Mouse (Mus musculus): ENCODE measurements around the gene Hspa1b. TPM values are rescaled to one million over a fixed set of nuclear protein-coding genes. Genes with fewer than 3 reads are reported as not detected.
A peak's percentile ranks its signal among the peaks of the same experiment; 100 is the strongest.
"Not testable (repeated sequence)": the region's sequence is repeated elsewhere in the genome, so short reads cannot be mapped to it uniquely, and the experiment has no call there.

Hspa1b gene
- polyA plus RNA-seq, 1 experiment from 2014 or later = 0.17 TPM

- H3K36me3 ChIP-seq (ENCODE audit: control insufficient read depth, insufficient read depth, low read length) = peaks cover 25% of the 10 kb centered on the region
- H3K27ac ChIP-seq (replicated peaks; ENCODE audit: low read depth, low read length); H3K9ac ChIP-seq (replicated peaks; ENCODE audit: low read length); H3K4me2 ChIP-seq (ENCODE audit: low read length); H3K4me3 ChIP-seq (replicated peaks; ENCODE audit: low read depth, low read length); H3K27me3 ChIP-seq (ENCODE audit: control insufficient read depth, insufficient read depth, low read length); ATAC-seq (ENCODE audit: low FRiP score, low TSS enrichment); H3K9me3 ChIP-seq (ENCODE audit: control insufficient read depth, low read length): not testable (repeated sequence)
- H3K4me1 ChIP-seq (ENCODE audit: control insufficient read depth, insufficient read depth, low read length) = peaks cover 12% of the 10 kb centered on the region
- WGBS = 60% methylated on average over 9 of the region's 9 CpGs
- DNase-seq = peak; percentile 7
These were observed 10.1 kb downstream of the Hspa1b start for GRCm38 (mm10) chr17:34948721-34949552.

- H3K36me3 ChIP-seq (ENCODE audit: control insufficient read depth, insufficient read depth, low read length) = peaks cover 25% of the 10 kb centered on the region
- H3K27ac ChIP-seq (replicated peaks; ENCODE audit: low read depth, low read length) = no peak overlapping the region
- no peaks in the 10 kb centered on the region for H3K9me3 ChIP-seq (ENCODE audit: control insufficient read depth, low read length)
- no peaks in the 10 kb centered on the region for H3K27me3 ChIP-seq (ENCODE audit: control insufficient read depth, insufficient read depth, low read length)
- H3K4me3 ChIP-seq (replicated peaks; ENCODE audit: low read depth, low read length) = no peak overlapping the region
- peaks cover 12% of the 10 kb centered on the region for H3K4me1 ChIP-seq (ENCODE audit: control insufficient read depth, insufficient read depth, low read length)
- WGBS = 30% methylated on average over 8 of the region's 8 CpGs
- ATAC-seq (ENCODE audit: low FRiP score, low TSS enrichment) = no peak
- DNase-seq = peak; percentile 61
- H3K4me2 ChIP-seq (ENCODE audit: low read length) = no peak overlapping the region
- H3K9ac ChIP-seq (replicated peaks; ENCODE audit: low read length) = no peak overlapping the region
These were observed 11.4 kb downstream of the Hspa1b start for GRCm38 (mm10) chr17:34947606-34948005.

- Histone ChIP-seq H3K4me1 (ENCODE audit: control insufficient read depth, insufficient read depth, low read length) (peaks cover 15% of the 10 kb centered on the region), H3K27me3 (ENCODE audit: control insufficient read depth, insufficient read depth, low read length) (no peaks in the 10 kb centered on the region), H3K9ac (replicated peaks; ENCODE audit: low read length) (no peak overlapping the region), H3K9me3 (ENCODE audit: control insufficient read depth, low read length) (no peaks in the 10 kb centered on the region), H3K4me2 (ENCODE audit: low read length) (no peak overlapping the region), H3K36me3 (ENCODE audit: control insufficient read depth, insufficient read depth, low read length) (peaks cover 25% of the 10 kb centered on the region), H3K27ac (replicated peaks; ENCODE audit: low read depth, low read length) (no peak overlapping the region), H3K4me3 (replicated peaks; ENCODE audit: low read depth, low read length) (no peak overlapping the region)
- ATAC-seq (ENCODE audit: low FRiP score, low TSS enrichment) (no peak), DNase-seq (no peak)
- WGBS = 91% methylated on average over 5 of the region's 5 CpGs
These were observed 12.4 kb downstream of the Hspa1b start for GRCm38 (mm10) chr17:34946486-34947140.

- no peaks in the 10 kb centered on the region for H3K27me3 ChIP-seq (ENCODE audit: control insufficient read depth, insufficient read depth, low read length)
- no peak overlapping the region for H3K9ac ChIP-seq (replicated peaks; ENCODE audit: low read length)
- H3K4me1 ChIP-seq (ENCODE audit: control insufficient read depth, insufficient read depth, low read length) = 0 out of 2 replicates have a peak, but pooled peaks cover 4% of the 10 kb centered on the region
- peaks cover 9% of the 10 kb centered on the region for H3K36me3 ChIP-seq (ENCODE audit: control insufficient read depth, insufficient read depth, low read length)
- ATAC-seq (ENCODE audit: low FRiP score, low TSS enrichment) = no peak
- H3K4me3 ChIP-seq (replicated peaks; ENCODE audit: low read depth, low read length) = no peak overlapping the region
- no peak for DNase-seq
- H3K9me3 ChIP-seq (ENCODE audit: control insufficient read depth, low read length) = no peaks in the 10 kb centered on the region
- no peak overlapping the region for H3K27ac ChIP-seq (replicated peaks; ENCODE audit: low read depth, low read length)
- no peak overlapping the region for H3K4me2 ChIP-seq (ENCODE audit: low read length)
These were observed 14.7 kb downstream of the Hspa1b start for GRCm38 (mm10) chr17:34944362-34944761.

GRCm38 (mm10) chr17:34943128-34943815 lies 15.8 kb downstream of the Hspa1b start:
- H3K27ac ChIP-seq (replicated peaks; ENCODE audit: low read depth, low read length) = no peak overlapping the region
- WGBS = 87% methylated on average over 4 of the region's 4 CpGs
- no peak overlapping the region for H3K4me2 ChIP-seq (ENCODE audit: low read length)
- H3K27me3 ChIP-seq (ENCODE audit: control insufficient read depth, insufficient read depth, low read length) = no peaks in the 10 kb centered on the region
- 0 out of 2 replicates have a peak, but pooled peaks cover 4% of the 10 kb centered on the region for H3K4me1 ChIP-seq (ENCODE audit: control insufficient read depth, insufficient read depth, low read length)
- H3K36me3 ChIP-seq (ENCODE audit: control insufficient read depth, insufficient read depth, low read length) = 0 out of 2 replicates have a peak, but pooled peaks cover 1% of the 10 kb centered on the region
- DNase-seq (no peak), ATAC-seq (ENCODE audit: low FRiP score, low TSS enrichment) (no peak)
- no peaks in the 10 kb centered on the region for H3K9me3 ChIP-seq (ENCODE audit: control insufficient read depth, low read length)
- no peak overlapping the region for H3K4me3 ChIP-seq (replicated peaks; ENCODE audit: low read depth, low read length)
- H3K9ac ChIP-seq (replicated peaks; ENCODE audit: low read length) = no peak overlapping the region

- H3K36me3 ChIP-seq (ENCODE audit: control insufficient read depth, insufficient read depth, low read length) = no peaks in the 10 kb centered on the region
- H3K4me1 ChIP-seq (ENCODE audit: control insufficient read depth, insufficient read depth, low read length) = 0 out of 2 replicates have a peak, but pooled peaks cover 4% of the 10 kb centered on the region
- 5% methylated on average over 15 of the region's 15 CpGs for WGBS
- H3K27me3 ChIP-seq (ENCODE audit: control insufficient read depth, insufficient read depth, low read length) = no peaks in the 10 kb centered on the region
- H3K4me2 ChIP-seq (ENCODE audit: low read length) = peak overlapping the region; percentile 33
- H3K27ac ChIP-seq (replicated peaks; ENCODE audit: low read depth, low read length) = peak overlapping the region; percentile 55; the same call in 1 of the 2 replicates
- H3K9ac ChIP-seq (replicated peaks; ENCODE audit: low read length) = 0 out of 2 replicates have a peak overlapping the region, but pooled peaks have one; percentile 12
- H3K4me3 ChIP-seq (replicated peaks; ENCODE audit: low read depth, low read length) = no peak overlapping the region
- ATAC-seq (ENCODE audit: low FRiP score, low TSS enrichment) (no peak), DNase-seq (peak; percentile 16)
- no peaks in the 10 kb centered on the region for H3K9me3 ChIP-seq (ENCODE audit: control insufficient read depth, low read length)
These were observed 17.5 kb downstream of the Hspa1b start for GRCm38 (mm10) chr17:34941344-34942041.

- WGBS = 87% methylated on average over 6 of the region's 6 CpGs
These were observed 21.0 kb downstream of the Hspa1b start for GRCm38 (mm10) chr17:34937960-34938505.

GRCm38 (mm10) chr17:34934830-34935229 lies 24.2 kb downstream of the Hspa1b start:
- WGBS = 63% methylated on average over 8 of the region's 8 CpGs
- Histone ChIP-seq H3K36me3 (ENCODE audit: control insufficient read depth, insufficient read depth, low read length) (peaks cover 30% of the 10 kb centered on the region), H3K4me3 (replicated peaks; ENCODE audit: low read depth, low read length) (no peak overlapping the region), H3K27ac (replicated peaks; ENCODE audit: low read depth, low read length) (no peak overlapping the region), H3K4me1 (ENCODE audit: control insufficient read depth, insufficient read depth, low read length) (peaks cover 11% of the 10 kb centered on the region), H3K9ac (replicated peaks; ENCODE audit: low read length) (no peak overlapping the region), H3K9me3 (ENCODE audit: control insufficient read depth, low read length) (no peaks in the 10 kb centered on the region), H3K4me2 (ENCODE audit: low read length) (no peak overlapping the region), H3K27me3 (ENCODE audit: control insufficient read depth, insufficient read depth, low read length) (no peaks in the 10 kb centered on the region)
- no peak for ATAC-seq (ENCODE audit: low FRiP score, low TSS enrichment)
- DNase-seq = no peak

More at GRCm38 (mm10) chr17:34937960-34938505, 21.0 kb downstream of the Hspa1b start:
- Histone ChIP-seq H3K4me2 (ENCODE audit: low read length) (no peak overlapping the region), H3K27me3 (ENCODE audit: control insufficient read depth, insufficient read depth, low read length) (no peaks in the 10 kb centered on the region), H3K27ac (replicated peaks; ENCODE audit: low read depth, low read length) (no peak overlapping the region), H3K4me3 (replicated peaks; ENCODE audit: low read depth, low read length) (no peak overlapping the region), H3K9me3 (ENCODE audit: control insufficient read depth, low read length) (no peaks in the 10 kb centered on the region), H3K9ac (replicated peaks; ENCODE audit: low read length) (no peak overlapping the region), H3K4me1 (ENCODE audit: control insufficient read depth, insufficient read depth, low read length) (0 out of 2 replicates have a peak, but pooled peaks cover 4% of the 10 kb centered on the region), H3K36me3 (ENCODE audit: control insufficient read depth, insufficient read depth, low read length) (peaks cover 26% of the 10 kb centered on the region)
- DNase-seq = no peak
- no peak for ATAC-seq (ENCODE audit: low FRiP score, low TSS enrichment)
